Mouse (Mus musculus): ENCODE results near the gene D130052B06Rik. TPM values are rescaled to one million over a fixed set of nuclear protein-coding genes. Genes with fewer than 3 reads are reported as not detected.

Gene D130052B06Rik
- polyA plus RNA-seq, 1 experiment from 2014 or later, result not detected

GRCm38 (mm10) chr11:33668376-33668775 is 69.3 kb downstream of the D130052B06Rik start:
- Histone ChIP-seq H3K9me3 (no peaks in the 10 kb centered on the region), H3K4me1 (no peaks in the 10 kb centered on the region), H3K4me2 (no peak overlapping the region), H3K4me3 (no peak overlapping the region), H3K27me3 (replicated peaks) (no peaks in the 10 kb centered on the region; the same call in 1 of the 2 replicates), H3K9ac (no peak overlapping the region), H3K27ac (replicated peaks) (no peak overlapping the region), H3K36me3 (no peaks in the 10 kb centered on the region)
- no peak for ATAC-seq (ENCODE audit: extremely low read depth, insufficient number of reproducible peaks, low FRiP score, low TSS enrichment)
- 43% methylated on average over 6 of the region's 6 CpGs for WGBS

- no peak overlapping the region for H3K27ac ChIP-seq (replicated peaks)
- H3K27me3 ChIP-seq (replicated peaks), result no peaks in the 10 kb centered on the region; the same call in 1 of the 2 replicates
- no peak overlapping the region for H3K4me2 ChIP-seq
- no peak for ATAC-seq (ENCODE audit: extremely low read depth, insufficient number of reproducible peaks, low FRiP score, low TSS enrichment)
- H3K4me3 ChIP-seq, result no peak overlapping the region
- WGBS, result 77% methylated on average over 10 of the region's 10 CpGs
- H3K9ac ChIP-seq, result no peak overlapping the region
- H3K4me1 ChIP-seq, result no peaks in the 10 kb centered on the region
- no peaks in the 10 kb centered on the region for H3K9me3 ChIP-seq
- no peaks in the 10 kb centered on the region for H3K36me3 ChIP-seq
Observed at GRCm38 (mm10) chr11:33670105-33670965, 71.2 kb downstream of the D130052B06Rik start.

Other genes with a start within 250 kb of the D130052B06Rik start
- 3.8 and 4.4 TPM in 2 replicates for gene Ranbp17, start 85.6 kb upstream of the D130052B06Rik start, polyA plus RNA-seq (2015; fragmentation: Nextera tagmentation; extraction: Ambion mirVana)
- 0.05 and 0.07 TPM in 2 replicates for gene Gabrp, start 20.3 kb upstream of the D130052B06Rik start, polyA plus RNA-seq (2015; fragmentation: Nextera tagmentation; extraction: Ambion mirVana)

Measured in heart, embryonic 13.5 days (tissue).